Mouse (Mus musculus): ENCODE data around the gene Zdhhc18. TPM values are rescaled to one million over a fixed set of nuclear protein-coding genes. Genes with fewer than 3 reads are reported as not detected.
A peak's percentile ranks its signal among the peaks of the same experiment; 100 is the strongest.

Gene Zdhhc18
- total RNA-seq (2021) = 10 to 100 TPM; 31.8 to 34.1 TPM

DNA sequence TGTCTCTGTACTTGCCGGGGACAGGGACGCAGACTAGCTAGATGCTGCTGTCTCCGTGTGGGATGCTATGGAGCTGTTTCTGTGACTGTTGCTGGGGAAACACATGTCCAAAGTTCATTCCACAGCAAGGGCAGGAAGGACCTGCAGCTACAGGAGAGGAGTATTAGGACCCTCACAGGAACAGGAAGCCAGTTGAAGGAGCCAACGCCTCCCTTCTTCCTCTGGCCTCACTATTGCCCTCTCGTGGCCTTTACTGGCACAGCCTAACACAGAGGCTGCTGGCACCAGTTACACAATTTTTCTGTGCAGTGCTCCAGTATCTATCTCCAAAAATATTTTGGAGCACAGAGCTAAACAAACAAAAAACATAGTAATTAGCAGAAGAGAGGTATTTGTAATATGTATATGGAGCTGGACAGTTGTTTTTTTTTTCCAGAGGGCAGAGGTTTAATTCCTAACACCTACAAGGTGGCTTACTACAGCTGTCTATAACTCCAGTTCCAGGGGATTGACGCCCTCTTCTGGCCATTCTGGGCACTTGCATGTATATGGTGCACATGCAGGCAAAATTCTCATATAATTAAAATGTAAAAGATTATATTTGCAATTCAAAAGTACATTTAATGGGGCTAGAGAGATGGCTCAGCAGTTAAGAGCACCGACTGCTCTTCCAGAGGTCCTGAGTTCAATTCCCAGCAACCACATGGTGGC, at the start of gene Zdhhc18:
Gene Zdhhc18 (minus strand): TSS at position 166 of the 711 bp plus-strand sequence.
- peak; percentile 70 to 86 for DNase-seq (ENCODE audit: extremely low spot score in 1 of 2, low spot score in 2 of 2)
- intact Hi-C loops (cut with DNase I) = loop anchor here (5.0 kb wide), 1 partner anchor 58 kb away; no protein-coding TSS in a partner anchor

DNA sequence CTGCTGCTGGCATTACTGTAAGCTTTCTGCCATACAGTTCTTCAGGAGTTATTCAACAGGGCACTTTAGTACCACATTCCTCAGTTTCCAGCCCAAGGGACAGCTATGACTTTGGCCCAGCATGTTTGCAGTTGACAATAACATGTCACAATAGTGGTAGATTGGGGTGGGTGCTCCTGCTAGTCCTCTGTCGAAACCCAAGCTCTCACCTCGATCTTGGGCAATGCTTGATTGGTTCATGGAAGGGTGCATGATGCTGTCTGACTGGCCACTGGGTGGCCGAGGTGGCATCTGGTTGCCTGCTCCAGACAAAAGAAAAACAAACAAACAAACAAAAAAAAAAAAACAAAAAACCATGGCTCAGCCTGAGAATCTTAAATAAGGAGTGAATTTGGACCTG, 45.4 kb upstream of the Zdhhc18 start:
- no peak for DNase-seq (ENCODE audit: extremely low spot score in 1 of 2, low spot score in 2 of 2)
- intact Hi-C loops (cut with DNase I) = no loop called here

DNA sequence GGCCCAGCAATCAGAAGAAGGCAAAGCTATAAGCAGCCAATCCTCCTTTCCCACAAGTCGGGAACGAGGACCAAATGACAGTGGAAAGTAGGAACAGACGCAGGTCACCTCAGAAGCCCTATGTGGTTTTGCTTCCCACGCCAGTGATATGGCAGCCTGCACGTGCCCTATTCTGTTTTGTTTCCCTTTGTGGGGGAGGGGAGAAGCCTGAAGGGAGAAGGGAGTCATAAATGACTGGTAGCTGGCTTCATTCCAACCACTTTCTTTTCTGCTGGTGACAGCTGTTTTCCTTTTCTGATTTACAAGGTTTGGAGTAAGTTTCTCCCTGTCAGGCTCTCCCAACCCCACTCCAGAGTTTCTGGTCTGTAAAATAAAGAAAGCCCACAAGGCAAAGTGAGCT, 40.3 kb upstream of the Zdhhc18 start:
- intact Hi-C loops (cut with DNase I) = no loop called here
- DNase-seq (ENCODE audit: extremely low spot score in 1 of 2, low spot score in 2 of 2) = no peak

DNA sequence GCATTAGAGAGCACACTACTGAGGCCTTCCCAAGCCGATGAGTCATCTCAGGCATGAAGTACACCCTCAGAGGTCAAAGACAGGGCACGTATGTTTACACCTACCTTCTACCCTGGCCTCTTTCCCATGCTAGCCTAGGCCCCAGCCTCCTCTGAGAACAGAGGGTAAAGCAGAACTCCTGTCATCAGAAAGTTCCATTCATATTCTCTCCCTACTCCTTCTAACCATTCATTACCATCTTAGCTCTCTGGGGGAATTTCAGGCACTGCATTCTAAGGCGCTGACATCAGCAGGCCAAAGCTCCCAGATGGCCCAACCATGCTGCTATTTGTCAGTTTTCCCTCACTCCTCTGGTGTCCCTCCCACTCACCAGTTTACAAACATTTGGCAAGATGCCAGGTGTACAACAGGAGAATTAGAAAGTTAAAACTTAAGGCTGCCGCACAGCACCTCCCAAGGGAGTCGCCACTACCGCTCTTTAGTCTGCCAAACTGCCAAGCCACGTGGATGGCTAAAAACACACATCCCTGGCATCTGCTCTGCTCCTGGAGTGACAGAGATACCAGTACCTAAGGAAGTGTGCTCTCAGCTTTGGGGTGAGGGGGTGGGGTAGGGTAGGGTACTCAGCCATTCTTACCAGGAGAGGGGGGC, 38.6 kb upstream of the Zdhhc18 start:
- intact Hi-C loops (cut with DNase I) = loop anchor here (5.0 kb wide), 1 partner anchor 64 kb away; no protein-coding TSS in a partner anchor
- DNase-seq (ENCODE audit: extremely low spot score in 1 of 2, low spot score in 2 of 2) = no peak

DNA sequence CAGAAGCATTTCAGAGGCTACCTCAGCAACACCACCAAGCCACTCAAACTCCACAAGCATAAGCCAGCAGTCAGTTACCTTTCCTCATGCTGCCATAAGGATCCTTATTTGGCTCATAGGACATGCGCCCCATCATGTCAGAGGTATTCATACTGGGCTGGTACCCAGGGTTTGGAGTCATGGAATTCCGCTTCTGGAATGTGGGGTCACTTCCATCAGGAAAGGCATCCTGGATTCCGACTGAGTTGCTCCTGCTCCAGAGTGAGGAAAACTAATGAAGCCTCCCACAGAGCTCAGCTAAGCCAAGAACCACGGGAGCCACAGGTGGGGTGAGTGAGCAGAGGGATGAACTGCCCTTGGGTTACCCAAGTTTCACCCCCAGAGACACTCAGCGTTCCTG, 37.2 kb upstream of the Zdhhc18 start:
- no peak for DNase-seq (ENCODE audit: extremely low spot score in 1 of 2, low spot score in 2 of 2)
- intact Hi-C loops (cut with DNase I) = loop anchor here (5.0 kb wide), 1 partner anchor 65 kb away; no protein-coding TSS in a partner anchor

DNA sequence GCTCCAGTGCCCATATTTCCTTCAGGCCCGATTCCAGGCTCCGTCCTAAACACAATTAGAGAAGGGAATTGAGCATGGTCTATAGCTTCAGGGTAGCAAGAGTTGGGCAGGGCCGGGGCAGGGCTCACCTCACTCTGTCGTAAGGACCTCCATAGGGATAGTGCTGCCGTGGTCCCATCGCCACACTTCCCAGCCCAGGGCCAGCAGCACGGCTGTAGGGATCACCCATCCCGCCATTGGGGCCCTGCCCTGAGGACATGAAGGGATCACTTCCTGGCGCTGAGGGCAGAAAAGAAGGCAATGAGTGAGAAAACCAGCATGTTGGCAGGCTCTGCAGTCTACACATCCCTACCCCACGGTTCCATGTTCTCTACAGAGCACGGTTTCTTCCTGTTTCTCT, 36.6 kb upstream of the Zdhhc18 start:
- intact Hi-C loops (cut with DNase I) = loop anchor here (5.0 kb wide), 1 partner anchor 66 kb away; no protein-coding TSS in a partner anchor
- DNase-seq (ENCODE audit: extremely low spot score in 1 of 2, low spot score in 2 of 2) = no peak

DNA sequence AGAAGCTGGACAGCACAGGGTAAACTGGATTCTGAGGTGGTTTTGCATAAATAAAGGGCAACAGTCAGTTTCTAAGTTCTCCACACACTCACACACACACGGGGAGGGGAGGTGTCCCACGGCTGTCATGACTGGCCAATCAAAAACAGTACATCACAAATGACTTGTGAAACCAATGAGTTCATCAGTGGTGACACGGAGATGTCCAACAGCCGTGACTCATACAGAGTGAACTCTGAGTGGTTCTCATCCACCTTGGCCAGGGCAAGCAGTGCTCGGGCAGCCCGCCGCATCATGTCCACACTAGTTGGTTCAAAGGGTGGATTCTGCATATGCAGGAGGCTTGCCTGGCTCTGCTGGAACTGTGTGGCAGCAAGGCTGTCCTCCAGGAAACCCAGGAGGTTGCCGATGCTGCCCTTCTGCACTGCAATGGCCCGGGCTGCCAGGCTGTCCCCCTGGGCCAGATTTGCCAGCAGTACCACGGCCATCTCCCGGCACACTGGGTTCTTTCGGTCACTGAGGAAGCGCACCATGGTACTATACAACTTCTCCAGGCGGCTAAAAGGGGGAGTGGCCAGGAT, 30.3 kb upstream of the Zdhhc18 start:
- intact Hi-C loops (cut with DNase I) = no loop called here
- DNase-seq (ENCODE audit: extremely low spot score in 1 of 2, low spot score in 2 of 2) = no peak

DNA sequence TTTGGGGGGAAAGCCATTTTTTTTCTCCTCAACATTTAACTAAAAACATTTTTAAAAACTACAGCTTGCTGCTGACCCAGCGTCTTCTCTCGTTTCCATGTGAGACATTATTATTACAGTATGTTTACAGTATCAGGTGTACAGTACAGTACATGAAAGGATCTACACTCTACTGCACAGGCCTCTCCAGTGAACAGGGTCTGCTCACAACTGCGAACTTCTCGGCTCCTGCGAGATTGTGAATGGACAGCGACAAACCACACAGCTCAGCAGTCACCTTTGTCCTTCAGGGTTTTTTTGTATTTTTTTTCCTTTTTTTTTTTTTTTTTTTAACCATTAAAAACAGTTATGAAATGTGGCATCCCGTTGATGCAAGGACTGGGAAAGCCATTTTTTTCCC, 29.7 kb upstream of the Zdhhc18 start:
- intact Hi-C loops (cut with DNase I) = no loop called here

DNA sequence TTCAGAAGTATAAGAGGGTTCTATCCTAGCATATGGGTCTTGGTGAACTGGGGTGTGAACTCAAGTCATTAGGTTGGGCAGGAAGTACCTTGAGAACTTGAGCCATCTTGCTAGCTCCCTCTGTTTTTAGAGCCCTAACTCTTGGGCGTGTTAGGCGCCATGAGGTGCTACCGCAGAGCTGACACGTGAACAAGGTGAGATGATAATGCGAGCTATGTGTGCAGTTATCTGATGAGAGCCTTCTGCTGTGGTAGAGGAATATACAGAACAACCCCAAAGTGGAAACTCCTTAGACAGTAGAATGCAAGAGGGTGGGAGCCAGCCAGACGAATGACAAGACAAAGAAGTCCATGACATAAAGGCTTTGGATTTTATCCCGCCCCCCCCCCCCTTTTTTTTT, 27.3 kb upstream of the Zdhhc18 start:
- intact Hi-C loops (cut with DNase I) = no loop called here

More for the DNA sequence above, 29.7 kb upstream of the Zdhhc18 start:
- DNase-seq (ENCODE audit: extremely low spot score in 1 of 2, low spot score in 2 of 2) = no peak

DNA sequence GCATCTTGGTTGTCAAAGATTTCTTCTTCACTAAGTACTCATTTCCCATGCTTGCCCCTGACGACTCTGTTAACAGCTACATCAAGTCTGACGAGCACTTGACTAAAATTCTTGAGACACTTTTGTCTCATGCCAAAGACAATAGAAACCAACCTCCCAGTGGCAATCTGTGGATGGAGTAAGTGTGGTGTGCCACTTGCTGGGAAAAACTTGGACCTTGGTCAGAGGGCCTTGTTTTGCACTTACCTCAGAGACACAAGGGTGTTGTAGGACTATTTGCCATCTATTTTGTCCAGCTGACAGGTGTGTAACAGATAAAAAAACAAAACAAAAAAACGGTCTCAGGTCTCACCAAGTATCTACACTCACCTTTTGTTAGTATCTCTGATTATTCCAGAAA, 26.2 kb upstream of the Zdhhc18 start:
- intact Hi-C loops (cut with DNase I) = no loop called here
- no peak for DNase-seq (ENCODE audit: extremely low spot score in 1 of 2, low spot score in 2 of 2)

More for the DNA sequence above, 27.3 kb upstream of the Zdhhc18 start:
- no peak for DNase-seq (ENCODE audit: extremely low spot score in 1 of 2, low spot score in 2 of 2)

DNA sequence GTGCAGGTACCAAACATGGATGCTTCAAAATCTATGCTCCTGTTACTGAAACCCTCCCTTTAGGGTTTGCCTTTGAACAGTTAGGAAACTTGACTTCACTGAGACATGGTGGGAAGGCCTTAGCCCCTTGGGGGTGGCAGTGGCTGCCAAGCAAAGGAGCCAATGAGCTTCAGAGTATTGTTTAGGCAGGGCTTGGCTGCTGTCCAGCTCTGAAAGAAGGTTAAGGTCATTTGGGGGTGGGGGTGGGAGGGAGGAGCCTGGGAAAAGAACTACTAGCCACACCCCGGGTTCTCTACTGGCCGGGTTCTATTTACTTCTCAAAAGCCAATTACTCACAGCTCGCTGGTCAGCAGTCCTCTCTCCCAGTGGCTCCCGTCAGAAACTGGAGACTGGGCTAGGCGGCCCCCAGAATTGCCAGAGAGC, 25.7 kb upstream of the Zdhhc18 start:
- intact Hi-C loops (cut with DNase I) = no loop called here
- DNase-seq (ENCODE audit: extremely low spot score in 1 of 2, low spot score in 2 of 2) = peak; percentile 68 to 85

DNA sequence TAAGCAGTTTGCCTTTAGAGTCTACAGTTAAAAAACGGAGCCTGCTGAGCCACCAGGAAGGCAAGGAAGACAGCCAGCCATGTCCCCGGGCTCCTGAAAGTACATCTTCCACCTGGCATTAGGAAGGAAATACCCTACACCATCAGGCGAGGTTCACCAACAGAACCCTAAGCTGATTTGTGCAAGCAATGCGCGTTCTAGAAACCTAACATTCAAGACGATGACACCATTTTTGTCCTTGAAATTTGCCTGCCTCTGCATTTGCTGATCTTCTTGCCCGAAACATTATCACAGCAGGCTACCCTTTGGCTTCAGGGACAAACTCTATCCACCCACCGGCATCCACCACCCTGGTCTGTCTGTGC, 24.4 kb upstream of the Zdhhc18 start:
- intact Hi-C loops (cut with DNase I) = loop anchor here (5.0 kb wide), 1 partner anchor 138 kb away; no protein-coding TSS in a partner anchor
- no peak for DNase-seq (ENCODE audit: extremely low spot score in 1 of 2, low spot score in 2 of 2)

DNA sequence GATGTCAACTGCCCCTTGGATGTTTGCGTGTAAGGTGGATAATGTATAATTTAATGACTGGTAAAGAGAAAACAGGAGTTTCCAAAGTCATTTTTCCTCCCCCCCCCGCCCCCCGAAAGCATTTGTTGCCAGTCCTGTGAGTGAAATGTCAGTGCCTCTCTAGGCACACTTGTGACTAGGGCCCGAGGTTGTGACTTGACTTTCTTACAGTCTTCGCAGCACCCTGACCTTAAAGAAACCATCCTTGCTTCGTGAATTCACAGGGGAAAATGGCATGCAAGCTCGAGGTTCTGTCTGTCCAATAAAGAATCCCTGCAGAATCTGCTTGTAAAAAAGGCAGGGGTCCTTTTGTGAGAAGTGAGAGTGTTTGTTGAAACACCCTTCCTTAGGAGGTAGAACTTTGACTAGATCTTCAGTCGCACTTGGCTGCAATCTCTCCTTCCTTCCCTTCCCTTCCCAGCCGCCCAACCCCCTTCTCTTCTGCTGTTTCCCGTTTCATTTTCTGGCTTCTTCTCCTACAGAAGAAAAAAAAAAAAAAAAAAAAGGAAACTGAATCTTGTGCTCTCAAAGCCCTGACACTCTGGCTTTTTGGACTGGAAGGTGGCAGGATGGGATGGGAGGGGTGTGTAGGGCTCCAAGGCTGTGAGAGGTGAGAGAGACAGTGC, 23.8 kb upstream of the Zdhhc18 start:
- peak in 1 of 2 experiments; percentile 80 for DNase-seq (ENCODE audit: extremely low spot score in 1 of 2, low spot score in 2 of 2)
- intact Hi-C loops (cut with DNase I) = loop anchor here (2.0 to 5.0 kb wide), 2 partner anchors 79 to 139 kb away; no protein-coding TSS in a partner anchor

DNA sequence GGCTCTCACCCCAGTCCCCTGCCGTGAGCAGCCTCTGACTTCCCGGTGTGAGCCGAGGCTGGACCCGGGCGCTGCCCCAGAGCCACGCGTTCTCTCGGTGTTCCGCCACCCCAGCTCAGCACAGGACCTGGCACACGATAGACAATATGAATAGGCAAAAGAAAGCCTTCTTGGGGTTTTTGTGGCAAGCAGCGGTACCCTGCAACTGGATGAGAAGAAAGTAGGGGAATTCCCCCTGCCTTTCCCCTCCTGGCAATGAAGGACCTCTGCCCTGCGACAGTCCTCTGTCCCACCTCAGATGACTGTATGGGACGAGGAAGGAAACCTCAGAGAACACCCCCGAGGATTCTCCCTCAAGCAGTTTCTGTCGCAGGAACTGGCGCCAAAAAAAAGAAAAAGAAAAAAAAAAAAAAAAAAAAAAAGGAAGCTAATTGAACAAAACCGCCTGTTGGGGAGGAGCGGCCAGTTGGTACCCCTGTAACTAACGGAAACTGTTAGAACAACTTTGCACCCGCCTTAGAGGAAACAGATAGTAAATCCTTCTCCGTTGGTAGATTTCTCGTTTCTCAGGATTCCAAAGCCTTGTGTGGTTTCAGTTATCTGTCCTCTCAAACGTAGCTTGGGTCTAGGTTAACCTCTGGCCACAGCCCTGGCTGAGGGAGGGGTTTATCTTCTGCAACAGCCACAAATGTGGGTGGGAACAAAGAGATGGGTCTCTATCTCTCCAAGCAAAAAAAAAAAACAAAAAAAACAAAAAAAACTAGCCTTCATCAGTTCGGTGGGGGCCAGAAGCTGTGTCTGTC, 23.1 kb upstream of the Zdhhc18 start:
- intact Hi-C loops (cut with DNase I) = loop anchor here (2.0 to 5.0 kb wide), 2 partner anchors 80 to 139 kb away; no protein-coding TSS in a partner anchor
- no peak for DNase-seq (ENCODE audit: extremely low spot score in 1 of 2, low spot score in 2 of 2)

DNA sequence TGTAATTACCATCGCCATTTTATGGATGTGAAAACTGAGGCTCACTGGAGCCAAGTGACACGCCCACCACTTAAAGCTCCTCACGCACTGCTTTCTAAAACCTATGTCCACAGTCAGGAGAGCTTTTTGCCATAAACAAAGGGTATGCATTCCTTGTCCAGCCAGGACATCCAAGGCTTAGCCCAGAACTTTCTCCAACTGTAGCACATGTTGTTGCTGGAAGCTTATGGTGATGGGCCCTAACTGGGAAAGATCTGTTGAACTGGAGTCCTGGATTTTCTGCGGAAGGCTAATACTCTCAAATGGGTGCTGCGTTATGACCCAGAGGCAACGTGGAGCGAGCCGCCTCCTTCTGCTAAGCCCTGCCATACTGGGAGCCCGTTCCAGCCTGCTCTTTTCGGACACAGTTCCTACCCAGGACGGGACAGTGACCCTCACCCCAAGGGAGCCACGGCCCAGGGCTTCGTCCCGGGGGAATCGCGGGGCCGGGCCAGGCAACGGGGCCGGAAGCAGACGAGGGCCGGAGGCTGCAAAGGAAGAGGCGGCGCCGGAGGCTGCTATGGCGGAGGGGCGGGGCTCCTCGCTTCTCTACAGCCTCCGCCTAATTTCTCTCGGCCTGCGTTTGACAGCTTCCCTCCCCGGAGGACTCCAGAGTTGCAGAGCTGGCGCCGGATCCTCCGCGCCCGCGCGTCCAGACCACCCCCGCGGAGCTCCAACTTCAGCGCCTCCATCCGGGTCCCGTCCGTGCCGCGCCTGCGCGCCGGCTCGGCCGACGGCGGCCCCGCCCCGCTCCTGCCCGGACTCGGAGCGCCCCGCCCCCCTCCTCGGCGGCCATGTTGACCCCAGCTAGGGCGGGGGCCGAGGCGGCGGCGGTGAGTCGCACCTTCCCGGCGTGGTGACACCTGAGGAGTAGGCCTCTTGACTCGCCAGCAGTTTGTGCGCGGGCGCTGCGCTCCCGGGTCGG, 22.2 kb upstream of the Zdhhc18 start, which contains the start of gene Pigv:
Gene Pigv (minus strand): TSS at position 767 of the 964 bp plus-strand sequence.
- peak; percentile 90 to 97 for DNase-seq (ENCODE audit: extremely low spot score in 1 of 2, low spot score in 2 of 2)

DNA sequence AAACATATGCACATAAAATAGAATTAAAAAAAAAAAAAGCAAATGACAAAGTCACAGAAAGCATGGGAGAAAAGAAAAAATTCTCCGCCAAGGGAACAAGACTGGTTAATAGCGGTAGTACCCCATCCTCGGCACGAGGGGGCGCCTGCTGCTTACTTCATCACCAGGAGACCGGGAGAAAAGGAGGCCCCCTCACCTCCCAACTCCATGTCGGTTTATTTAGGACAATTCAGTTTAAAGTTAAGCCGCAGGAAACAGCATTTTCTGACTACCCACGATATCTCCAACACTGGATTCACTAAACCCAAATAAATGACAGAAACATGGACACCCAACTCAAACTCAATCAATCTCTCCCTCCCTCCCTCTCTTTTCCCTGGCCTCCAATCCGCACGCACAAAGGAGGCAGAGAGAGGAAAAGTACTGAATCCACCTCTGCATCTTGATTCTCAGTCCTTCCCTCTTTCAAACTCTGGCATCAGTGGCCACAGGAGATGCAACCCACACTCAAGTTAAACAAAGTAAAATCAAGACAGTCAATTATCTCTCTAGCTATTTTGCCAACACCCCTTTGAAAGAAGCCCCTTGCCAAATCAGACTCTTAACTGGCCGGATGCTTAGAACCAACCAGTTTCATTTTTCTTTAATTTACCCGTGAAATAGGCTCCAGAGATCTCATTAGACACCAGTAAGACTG, 21.4 kb upstream of the Zdhhc18 start:
- intact Hi-C loops (cut with DNase I) = loop anchor here (1.0 to 5.0 kb wide), 2 partner anchors 141 to 158 kb away; no protein-coding TSS in a partner anchor
- DNase-seq (ENCODE audit: extremely low spot score in 1 of 2, low spot score in 2 of 2) = peak; percentile 86 to 89

More for the DNA sequence above, 22.2 kb upstream of the Zdhhc18 start, which contains the start of gene Pigv:
- intact Hi-C loops (cut with DNase I) = loop anchor here (1.0 to 5.0 kb wide), 3 partner anchors 81 to 157 kb away; no protein-coding TSS in a partner anchor

All from left cerebral cortex, postnatal 10 days (tissue).